Mouse (Mus musculus): ENCODE measurements around the gene Tmem72. TPM values are rescaled to one million over a fixed set of nuclear protein-coding genes. Genes with fewer than 3 reads are reported as not detected.

Tmem72 gene
- total RNA-seq (2017), result 0.19 TPM in 1 of 2 replicates, not detected in the other

DNA sequence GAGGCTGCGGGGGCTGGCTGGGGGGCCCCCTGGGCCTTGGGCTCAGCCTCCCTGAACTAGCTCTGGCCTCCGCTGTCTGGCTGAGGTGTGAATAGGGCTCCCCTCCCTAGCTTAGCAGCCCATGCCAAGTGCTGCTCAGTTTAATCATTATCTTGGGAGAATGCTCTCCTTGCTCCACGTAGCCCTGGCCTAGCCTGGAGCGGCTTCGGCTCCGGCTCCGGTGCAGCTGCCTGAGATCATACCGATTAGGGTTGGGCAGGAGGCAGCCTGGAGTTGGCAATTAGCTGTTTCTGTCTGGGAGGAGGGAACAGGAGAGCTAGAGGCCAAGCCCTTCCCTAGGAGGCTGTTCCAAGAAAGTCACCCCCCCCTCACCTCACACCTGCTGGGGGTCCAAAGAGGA, at the start of gene Tmem72:
Tmem72 (minus strand) TSS at position 248 of the 400 bp plus-strand sequence.
- ATAC-seq (replicated peaks in 1 of 2; ENCODE audit: insufficient read depth in 1 of 2, low FRiP score in 2 of 2, low TSS enrichment in 1 of 2, low read depth in 1 of 2, poor library complexity in 2 of 2, severe bottlenecking in 2 of 2), result no peak

GRCm38 (mm10) chr6:116764524-116764923, 47.8 kb upstream of the Tmem72 start:
- no peak for ATAC-seq (replicated peaks in 1 of 2; ENCODE audit: insufficient read depth in 1 of 2, low FRiP score in 2 of 2, low TSS enrichment in 1 of 2, low read depth in 1 of 2, poor library complexity in 2 of 2, severe bottlenecking in 2 of 2)

DNA sequence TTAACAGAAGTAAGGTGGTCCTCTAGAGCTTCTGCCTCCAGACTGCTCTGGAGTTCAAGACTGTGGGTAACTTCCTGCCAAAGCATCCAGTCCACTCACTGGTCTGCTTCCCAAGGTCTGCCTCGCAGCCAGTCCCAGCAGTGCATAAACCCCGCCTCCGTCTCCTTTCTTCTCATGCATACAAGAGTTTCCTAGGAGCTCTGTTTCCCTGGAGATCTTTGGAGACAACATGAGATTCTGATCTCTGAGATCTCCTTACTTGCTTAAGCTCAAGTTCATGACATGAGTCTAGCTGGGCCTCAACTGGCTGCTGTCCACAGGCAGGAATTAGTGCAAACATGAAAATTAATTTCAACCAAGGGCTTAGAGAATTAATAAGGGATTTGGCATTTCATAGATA, 45.6 kb upstream of the Tmem72 start:
- ATAC-seq (replicated peaks in 1 of 2; ENCODE audit: insufficient read depth in 1 of 2, low FRiP score in 2 of 2, low TSS enrichment in 1 of 2, low read depth in 1 of 2, poor library complexity in 2 of 2, severe bottlenecking in 2 of 2), result no peak

GRCm38 (mm10) chr6:116760181-116760580, 43.5 kb upstream of the Tmem72 start:
- ATAC-seq (replicated peaks in 1 of 2; ENCODE audit: insufficient read depth in 1 of 2, low FRiP score in 2 of 2, low TSS enrichment in 1 of 2, low read depth in 1 of 2, poor library complexity in 2 of 2, severe bottlenecking in 2 of 2), result no peak

DNA sequence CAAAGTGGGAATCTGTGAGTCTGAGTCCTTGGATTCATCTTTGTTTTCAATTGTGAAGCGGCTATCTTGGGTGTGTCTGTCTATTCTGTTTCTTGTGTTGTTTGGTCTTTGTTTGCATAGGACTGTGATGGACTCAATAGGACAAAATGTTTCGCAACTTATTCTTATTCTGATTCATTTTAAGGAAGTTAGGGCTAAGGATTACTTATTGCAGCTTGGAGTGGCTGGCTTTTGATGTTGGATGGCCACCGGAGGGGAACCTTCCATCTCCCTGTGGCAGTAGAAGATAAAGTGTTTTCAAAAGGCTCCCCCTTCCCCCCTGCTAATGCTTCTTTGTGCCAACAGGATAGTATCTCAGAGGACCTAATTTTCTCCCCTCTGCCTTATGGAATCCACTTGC, 39.7 kb upstream of the Tmem72 start:
- no peak for ATAC-seq (replicated peaks in 1 of 2; ENCODE audit: insufficient read depth in 1 of 2, low FRiP score in 2 of 2, low TSS enrichment in 1 of 2, low read depth in 1 of 2, poor library complexity in 2 of 2, severe bottlenecking in 2 of 2)

GRCm38 (mm10) chr6:116738046-116738445, 21.3 kb upstream of the Tmem72 start:
- ATAC-seq (replicated peaks in 1 of 2; ENCODE audit: insufficient read depth in 1 of 2, low FRiP score in 2 of 2, low TSS enrichment in 1 of 2, low read depth in 1 of 2, poor library complexity in 2 of 2, severe bottlenecking in 2 of 2), result no peak

DNA sequence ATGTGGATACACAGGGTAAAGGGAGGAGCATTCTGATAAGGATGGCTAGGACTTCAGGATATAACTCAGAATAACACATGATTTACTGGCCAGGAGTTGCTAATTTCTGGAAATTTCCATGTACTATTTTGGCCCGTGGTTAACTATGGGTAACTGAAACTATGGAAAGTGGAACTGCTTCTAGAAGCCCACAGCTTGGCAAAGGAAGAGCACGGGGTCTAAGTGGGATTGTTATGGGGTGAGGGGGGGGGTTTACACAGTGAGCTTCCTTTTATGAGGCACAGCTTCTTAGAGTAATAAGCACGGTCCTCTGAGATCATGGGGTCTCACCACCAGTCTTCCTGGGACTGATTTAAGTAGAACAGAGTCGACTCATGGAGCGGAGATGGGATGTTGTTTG, 18.6 kb upstream of the Tmem72 start:
- no peak for ATAC-seq (replicated peaks in 1 of 2; ENCODE audit: insufficient read depth in 1 of 2, low FRiP score in 2 of 2, low TSS enrichment in 1 of 2, low read depth in 1 of 2, poor library complexity in 2 of 2, severe bottlenecking in 2 of 2)

DNA sequence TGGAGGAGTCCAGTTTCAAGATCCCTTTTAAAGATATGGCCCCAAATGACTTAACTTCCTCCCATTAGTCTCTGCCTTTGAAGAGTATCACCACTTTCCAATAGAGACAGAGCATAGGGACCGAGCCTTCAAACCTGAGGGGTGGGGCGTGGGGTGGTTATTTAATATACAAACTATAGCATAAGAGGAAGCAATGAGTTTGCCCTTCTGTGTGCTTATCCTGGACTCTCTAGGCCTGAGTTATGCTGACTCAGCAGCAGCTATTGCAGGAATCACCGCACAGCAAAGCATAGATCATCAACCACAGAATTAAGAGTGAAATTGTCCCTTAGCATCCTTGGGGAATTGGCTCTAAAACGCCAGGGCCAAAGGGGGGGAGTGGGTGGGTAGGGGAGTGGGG, 16.9 kb upstream of the Tmem72 start:
- ATAC-seq (replicated peaks in 1 of 2; ENCODE audit: insufficient read depth in 1 of 2, low FRiP score in 2 of 2, low TSS enrichment in 1 of 2, low read depth in 1 of 2, poor library complexity in 2 of 2, severe bottlenecking in 2 of 2), result no peak

DNA sequence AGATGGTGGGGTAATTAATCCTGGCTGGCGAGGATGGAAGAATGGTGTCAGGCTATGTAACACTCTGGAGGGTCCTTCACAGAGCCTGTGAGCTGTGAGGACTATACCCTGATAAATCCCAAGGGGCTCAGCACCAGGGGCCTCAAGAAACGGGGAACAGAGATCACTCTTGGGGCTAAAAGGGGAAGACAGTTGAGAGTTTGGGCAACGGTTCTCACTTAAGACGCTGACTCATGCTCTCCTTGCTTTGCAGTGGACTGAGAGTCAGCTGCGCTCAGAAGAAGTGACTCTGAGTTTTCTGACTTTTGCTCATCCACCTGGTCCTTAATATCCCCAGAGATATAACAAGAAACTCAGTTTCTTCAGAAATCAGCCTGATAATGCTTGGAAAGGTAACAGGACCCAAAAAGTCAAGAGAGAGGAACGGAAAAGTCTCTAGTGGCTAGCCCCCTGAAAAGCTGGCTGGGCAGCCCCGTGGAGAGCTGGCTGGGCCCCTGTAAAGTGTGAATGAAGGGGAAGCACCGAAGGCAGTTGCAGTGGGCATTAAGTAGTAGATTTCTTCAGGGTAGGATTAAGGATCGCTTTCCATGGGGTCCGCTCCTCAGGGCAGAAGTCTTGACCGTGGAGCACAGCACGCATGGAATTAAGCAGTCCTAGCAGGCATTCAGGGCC, 7.9 kb upstream of the Tmem72 start:
- ATAC-seq (replicated peaks in 1 of 2; ENCODE audit: insufficient read depth in 1 of 2, low FRiP score in 2 of 2, low TSS enrichment in 1 of 2, low read depth in 1 of 2, poor library complexity in 2 of 2, severe bottlenecking in 2 of 2), result peak; percentile 92 to 98

GRCm38 (mm10) chr6:116718920-116719319, 2.2 kb upstream of the Tmem72 start:
- 0 out of 4 replicates have a peak, but pooled peaks of 1 of the 2 experiments have one; percentile 32 for ATAC-seq (replicated peaks in 1 of 2; ENCODE audit: insufficient read depth in 1 of 2, low FRiP score in 2 of 2, low TSS enrichment in 1 of 2, low read depth in 1 of 2, poor library complexity in 2 of 2, severe bottlenecking in 2 of 2)

- ATAC-seq (replicated peaks in 1 of 2; ENCODE audit: insufficient read depth in 1 of 2, low FRiP score in 2 of 2, low TSS enrichment in 1 of 2, low read depth in 1 of 2, poor library complexity in 2 of 2, severe bottlenecking in 2 of 2), result no peak
Measured at GRCm38 (mm10) chr6:116718361-116718760, 1.6 kb upstream of the Tmem72 start.

DNA sequence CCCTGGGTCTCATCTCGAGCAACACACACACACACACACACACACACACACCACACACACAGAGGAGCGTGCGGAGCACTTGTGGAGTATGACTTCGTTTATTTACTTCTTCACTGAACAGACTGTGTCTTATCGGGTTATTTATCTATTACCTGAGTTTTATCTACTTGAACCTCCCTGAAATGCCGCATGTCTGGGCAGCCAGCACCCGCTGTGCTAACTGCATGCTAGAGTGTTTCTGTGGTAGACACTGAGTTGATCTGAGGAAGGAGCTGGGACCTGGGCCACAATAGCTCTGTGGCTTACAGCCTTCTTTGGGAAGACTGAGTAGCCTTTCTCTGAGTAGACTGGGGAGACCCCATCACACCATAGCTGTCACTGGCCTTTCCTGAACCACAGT, 1.1 kb upstream of the Tmem72 start:
- ATAC-seq (replicated peaks in 1 of 2; ENCODE audit: insufficient read depth in 1 of 2, low FRiP score in 2 of 2, low TSS enrichment in 1 of 2, low read depth in 1 of 2, poor library complexity in 2 of 2, severe bottlenecking in 2 of 2), result no peak

- ATAC-seq (replicated peaks in 1 of 2; ENCODE audit: insufficient read depth in 1 of 2, low FRiP score in 2 of 2, low TSS enrichment in 1 of 2, low read depth in 1 of 2, poor library complexity in 2 of 2, severe bottlenecking in 2 of 2), result no peak
Measured at GRCm38 (mm10) chr6:116715166-116715565, 1.5 kb downstream of the Tmem72 start.

GRCm38 (mm10) chr6:116714576-116714975, 2.1 kb downstream of the Tmem72 start:
- no peak for ATAC-seq (replicated peaks in 1 of 2; ENCODE audit: insufficient read depth in 1 of 2, low FRiP score in 2 of 2, low TSS enrichment in 1 of 2, low read depth in 1 of 2, poor library complexity in 2 of 2, severe bottlenecking in 2 of 2)

DNA sequence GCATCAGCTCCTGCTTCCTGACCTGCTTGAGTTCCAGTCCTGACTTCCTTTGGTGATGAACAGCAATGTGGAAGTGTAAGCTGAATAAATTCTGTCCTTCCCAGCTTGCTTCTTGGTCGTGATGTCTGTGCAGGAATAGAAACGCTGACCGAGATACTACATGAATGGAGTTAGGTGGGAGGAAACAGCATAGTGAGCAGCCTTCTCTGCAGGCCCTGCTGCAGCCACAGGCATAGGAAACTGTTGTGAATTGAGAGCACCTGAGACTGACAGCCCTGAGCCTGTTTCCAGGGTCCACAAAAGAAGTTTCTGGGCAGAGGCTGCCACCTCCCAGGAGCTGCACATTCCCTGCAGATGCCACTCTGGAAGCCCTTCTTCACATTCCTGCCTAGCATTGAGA, 2.7 kb downstream of the Tmem72 start:
- no peak for ATAC-seq (replicated peaks in 1 of 2; ENCODE audit: insufficient read depth in 1 of 2, low FRiP score in 2 of 2, low TSS enrichment in 1 of 2, low read depth in 1 of 2, poor library complexity in 2 of 2, severe bottlenecking in 2 of 2)

DNA sequence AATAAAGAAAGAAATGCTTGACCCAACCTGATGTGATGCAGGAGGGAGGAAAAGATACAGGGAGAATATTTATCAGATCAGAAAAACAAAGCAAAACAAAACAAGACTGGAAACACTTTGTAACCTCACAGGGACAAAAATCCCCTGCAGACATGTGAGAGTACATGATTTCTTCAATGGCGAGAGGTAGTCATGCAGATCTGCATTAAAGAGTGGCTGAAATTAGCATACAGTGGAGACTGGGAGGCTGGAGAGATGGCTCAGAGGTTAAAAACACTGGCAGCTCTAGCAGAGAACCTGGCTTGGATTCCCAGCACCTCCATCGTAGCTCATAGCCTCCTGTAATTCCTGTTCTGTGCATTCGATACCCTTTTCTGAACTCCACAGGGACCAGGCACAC, 4.2 kb downstream of the Tmem72 start:
- ATAC-seq (replicated peaks in 1 of 2; ENCODE audit: insufficient read depth in 1 of 2, low FRiP score in 2 of 2, low TSS enrichment in 1 of 2, low read depth in 1 of 2, poor library complexity in 2 of 2, severe bottlenecking in 2 of 2), result no peak

- ATAC-seq (replicated peaks in 1 of 2; ENCODE audit: insufficient read depth in 1 of 2, low FRiP score in 2 of 2, low TSS enrichment in 1 of 2, low read depth in 1 of 2, poor library complexity in 2 of 2, severe bottlenecking in 2 of 2), result peak in 1 of 2 experiments; percentile 62; a peak in 2 of 4 replicates
Measured at GRCm38 (mm10) chr6:116712062-116712461, 4.7 kb downstream of the Tmem72 start.

- ATAC-seq (replicated peaks in 1 of 2; ENCODE audit: insufficient read depth in 1 of 2, low FRiP score in 2 of 2, low TSS enrichment in 1 of 2, low read depth in 1 of 2, poor library complexity in 2 of 2, severe bottlenecking in 2 of 2), result no peak
Measured at GRCm38 (mm10) chr6:116704320-116704719, 12.4 kb downstream of the Tmem72 start.

DNA sequence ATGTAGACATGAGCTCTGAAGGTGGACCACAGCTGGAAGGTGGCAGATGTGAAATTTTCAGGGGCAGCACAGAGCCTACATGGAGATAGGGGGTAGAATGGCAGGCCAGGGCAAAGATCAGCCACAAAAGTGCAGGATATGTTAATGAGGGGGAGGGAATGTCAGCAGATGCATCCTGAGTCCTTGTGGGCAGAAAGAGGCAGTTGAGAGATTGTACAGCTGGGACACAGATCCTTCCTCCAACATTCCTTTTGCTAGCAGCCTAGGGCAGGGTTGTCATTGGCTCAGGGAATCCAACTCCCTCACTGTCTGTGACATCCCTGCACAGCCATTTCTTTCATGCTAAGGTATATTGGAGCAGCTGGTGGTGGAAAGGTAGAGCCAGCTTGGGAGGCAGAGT, 15.9 kb downstream of the Tmem72 start:
- ATAC-seq (replicated peaks in 1 of 2; ENCODE audit: insufficient read depth in 1 of 2, low FRiP score in 2 of 2, low TSS enrichment in 1 of 2, low read depth in 1 of 2, poor library complexity in 2 of 2, severe bottlenecking in 2 of 2), result peak in 1 of 2 experiments; percentile 35; a peak in 1 of 4 replicates
